Mouse (Mus musculus) stomach, embryonic 16.5 days (tissue): Measurements from ENCODE around the gene Acly. TPM values are rescaled to one million over a fixed set of nuclear protein-coding genes. Genes with fewer than 3 reads are reported as not detected.

ENCODE experiments used
- ATAC-seq: fragments of 200-750 bp; cut with Nextera tagmentation; 2 replicates; pipeline ENCODE4 v1.8.0; 2017; ENCODE audit warnings: moderate number of reproducible peaks, moderate TSS enrichment; ENCODE audit not compliant: insufficient read depth, low FRiP score
- H3K27ac ChIP-seq: fragments of 300-500 bp; sonication (generic); 2 replicates; pipeline ENCODE4 v1.5.1; 2014; ENCODE audit warnings: low read length
- H3K27me3 ChIP-seq: fragments of 300-500 bp; sonication (generic); 2 replicates; pipeline ENCODE4 v1.6.1; 2014; ENCODE audit warnings: low read length, control low read depth, mixed read lengths; ENCODE audit not compliant: control insufficient read depth, insufficient read depth
- H3K36me3 ChIP-seq: fragments of 300-500 bp; sonication (generic); 2 replicates; pipeline ENCODE4 v1.6.1; 2014; ENCODE audit warnings: low read length; ENCODE audit not compliant: control insufficient read depth, insufficient read depth
- H3K4me1 ChIP-seq: fragments of 300-500 bp; sonication (generic); 2 replicates; pipeline ENCODE4 v1.6.1; 2014; ENCODE audit warnings: low read length, control low read depth, mixed read lengths; ENCODE audit not compliant: control insufficient read depth, insufficient read depth
- H3K4me2 ChIP-seq: fragments of 300-500 bp; sonication (generic); 2 replicates; pipeline ENCODE4 v1.6.1; 2014; ENCODE audit warnings: low read depth, low read length, mixed read lengths
- H3K4me3 ChIP-seq: fragments of 300-500 bp; sonication (generic); replicated peaks from 2 replicates; pipeline ENCODE4 v1.5.1; 2014; ENCODE audit warnings: mild to moderate bottlenecking, low read length
- H3K9ac ChIP-seq: fragments of 300-500 bp; sonication (generic); 2 replicates; pipeline ENCODE4 v1.6.1; 2014; ENCODE audit warnings: low read length
- H3K9me3 ChIP-seq: fragments of 300-500 bp; sonication (generic); replicated peaks from 2 replicates; pipeline ENCODE4 v1.6.1; 2016; ENCODE audit warnings: low read length, control low read depth; ENCODE audit not compliant: control insufficient read depth
- WGBS: fragments of 180-500 bp; shearing (Covaris S2); extraction: QIAGEN DNeasy Blood & Tissue Kit; methylation state at CpG from one replicate; pipeline ENCODE4 v1.1.7; 2014; 5-methylcytosine and 5-hydroxymethylcytosine counted together
- polyA plus RNA-seq: library from polyadenylated mRNA; unstranded; fragments of >200 nt; fragmentation: Nextera tagmentation; extraction: Ambion mirVana; gene quantifications from 2 replicates; pipeline ENCODE4 v1.2.1, GENCODE M21; 2015

Acly gene
- polyA plus RNA-seq, 1 experiment from 2014 or later = 178 TPM

DNA sequence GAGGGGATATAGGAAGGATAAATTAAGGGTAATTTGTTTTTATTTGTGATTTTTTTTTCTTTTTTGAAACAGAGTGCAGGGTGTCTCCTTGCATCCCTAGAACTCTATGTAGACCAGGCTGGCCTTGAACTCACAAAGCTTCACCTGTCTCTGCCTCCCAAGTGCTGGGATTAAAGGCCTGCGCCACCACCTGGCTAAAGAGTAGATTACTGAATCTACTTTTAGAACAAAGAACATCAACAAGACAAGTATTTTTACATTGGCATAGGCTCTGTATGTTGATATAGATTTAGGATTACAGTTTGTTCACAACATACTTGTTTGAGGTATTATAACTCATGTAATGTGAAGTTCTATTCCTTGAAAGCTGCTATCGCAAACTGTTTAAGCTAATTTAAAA, 17.2 kb downstream of the Acly start:
- Histone ChIP-seq H3K36me3 (peaks cover 34% of the 10 kb centered on the region), H3K9ac (no peak overlapping the region), H3K4me3 (no peak overlapping the region), H3K9me3 (no peaks in the 10 kb centered on the region), H3K4me2 (no peak overlapping the region), H3K27me3 (no peaks in the 10 kb centered on the region), H3K4me1 (no peaks in the 10 kb centered on the region), H3K27ac (no peak overlapping the region)
- 90% methylated on average over 2 of the region's 2 CpGs for WGBS
- ATAC-seq = no peak

DNA sequence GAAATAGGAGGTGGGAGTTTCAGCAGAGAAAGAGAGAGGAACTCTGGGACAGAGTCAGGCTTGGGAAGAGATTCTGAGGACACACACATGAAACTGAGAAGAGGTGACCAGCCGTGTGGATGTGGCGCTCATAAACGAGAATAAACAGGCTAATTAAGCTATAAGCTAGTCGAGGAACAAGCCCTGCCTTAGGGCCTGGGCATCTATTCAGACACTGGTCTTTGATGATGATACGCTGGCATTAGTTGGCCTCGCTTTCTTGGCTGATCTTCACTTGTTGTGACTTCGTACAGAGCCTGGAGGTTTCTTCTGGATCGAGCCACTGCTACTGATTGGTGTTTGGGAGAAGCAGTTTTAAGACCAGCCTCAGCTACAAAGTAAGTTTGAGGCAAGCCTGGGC, 21.8 kb downstream of the Acly start:
- Histone ChIP-seq H3K27me3 (no peaks in the 10 kb centered on the region), H3K9ac (no peak overlapping the region), H3K36me3 (peaks cover 28% of the 10 kb centered on the region), H3K4me2 (no peak overlapping the region), H3K9me3 (no peaks in the 10 kb centered on the region), H3K27ac (no peak overlapping the region), H3K4me3 (no peak overlapping the region), H3K4me1 (no peaks in the 10 kb centered on the region)
- WGBS = 94% methylated on average over 8 of the region's 8 CpGs
- no peak for ATAC-seq

DNA sequence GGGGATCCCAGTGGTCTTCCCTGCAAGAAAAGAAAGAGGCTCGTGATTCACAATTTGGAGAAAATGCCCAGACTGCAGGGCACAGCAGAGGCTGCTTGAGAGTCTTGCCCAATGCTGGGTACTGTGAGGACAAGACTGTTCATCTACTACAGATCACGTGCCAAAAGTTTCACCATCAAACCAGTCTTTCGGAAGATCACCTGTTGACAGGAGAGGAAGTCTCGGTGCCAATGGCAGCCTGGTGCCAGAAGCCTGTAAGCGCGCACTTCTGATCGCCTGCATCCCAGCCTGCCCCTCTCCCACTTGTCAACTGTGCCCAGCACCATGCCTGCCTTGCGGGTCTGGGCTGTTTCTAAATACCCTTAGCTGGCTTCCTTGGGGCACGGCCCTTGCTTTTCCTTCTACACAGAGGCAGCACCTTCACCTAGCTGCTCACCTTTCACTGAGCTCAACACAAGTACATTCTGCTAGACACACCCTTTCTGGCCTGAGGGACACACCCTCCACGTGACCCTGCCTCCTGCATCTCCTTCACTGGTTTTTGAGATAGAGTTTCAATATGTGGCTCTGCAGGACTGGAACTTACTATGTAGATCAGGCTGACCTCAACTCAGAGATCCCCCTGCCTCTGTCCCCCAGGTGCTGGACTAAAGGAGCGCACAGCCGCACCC, 22.7 kb downstream of the Acly start:
- Histone ChIP-seq H3K9me3 (no peaks in the 10 kb centered on the region), H3K36me3 (peaks cover 28% of the 10 kb centered on the region), H3K4me1 (no peaks in the 10 kb centered on the region), H3K9ac (no peak overlapping the region), H3K4me3 (no peak overlapping the region), H3K27me3 (no peaks in the 10 kb centered on the region), H3K4me2 (no peak overlapping the region), H3K27ac (no peak overlapping the region)
- 88% methylated on average over 12 of the region's 12 CpGs for WGBS
- peak; percentile 76; the same call in 1 of the 2 replicates for ATAC-seq

DNA sequence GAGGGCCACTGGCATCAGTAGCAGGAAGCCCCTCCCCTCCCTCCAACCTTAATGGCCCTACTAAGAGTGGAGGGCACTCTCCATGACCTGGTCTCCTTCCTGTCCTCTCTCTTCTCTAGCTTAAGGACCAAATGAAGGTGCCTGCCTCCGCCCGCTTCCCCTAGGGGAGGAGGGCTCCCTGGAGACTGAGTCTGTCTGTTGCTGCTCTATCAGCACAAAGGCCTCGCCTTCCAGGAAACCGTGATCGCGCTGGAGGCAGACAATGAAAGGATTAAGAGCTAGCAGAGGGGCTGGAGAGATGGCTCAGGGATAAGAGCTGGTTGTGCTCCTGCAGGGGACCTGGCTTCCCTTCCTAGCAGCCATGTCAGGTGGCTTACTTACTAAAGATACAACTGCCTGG, 26.5 kb downstream of the Acly start:
- Histone ChIP-seq H3K27me3 (no peaks in the 10 kb centered on the region), H3K9me3 (no peaks in the 10 kb centered on the region), H3K4me3 (no peak overlapping the region), H3K4me2 (no peak overlapping the region), H3K36me3 (peaks cover 39% of the 10 kb centered on the region), H3K27ac (no peak overlapping the region), H3K9ac (no peak overlapping the region), H3K4me1 (no peaks in the 10 kb centered on the region)
- WGBS = 49% methylated on average over 6 of the region's 6 CpGs
- ATAC-seq = no peak

DNA sequence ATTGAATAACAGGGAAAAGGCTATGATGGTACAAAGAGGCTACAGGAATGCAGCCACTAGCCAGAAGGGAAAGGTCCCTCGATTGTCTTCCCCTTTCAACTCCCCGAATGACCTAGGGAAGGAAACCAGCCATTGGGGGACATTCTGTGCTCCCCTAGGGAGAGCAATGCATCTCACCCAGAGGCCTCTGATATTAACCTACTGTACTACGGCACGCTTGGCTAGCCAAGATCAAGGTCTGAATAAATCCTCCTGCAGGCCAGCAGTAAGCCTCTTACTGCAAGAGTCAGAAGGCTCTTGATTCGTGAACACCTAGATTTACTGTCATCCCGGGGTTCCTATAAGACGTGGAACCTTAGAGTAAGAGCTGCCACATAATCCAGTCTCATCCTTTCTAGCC, 27.1 kb downstream of the Acly start:
- Histone ChIP-seq H3K4me1 (no peaks in the 10 kb centered on the region), H3K9me3 (no peaks in the 10 kb centered on the region), H3K4me3 (no peak overlapping the region), H3K9ac (no peak overlapping the region), H3K27me3 (no peaks in the 10 kb centered on the region), H3K27ac (no peak overlapping the region), H3K4me2 (no peak overlapping the region), H3K36me3 (peaks cover 41% of the 10 kb centered on the region)
- 87% methylated on average over 7 of the region's 7 CpGs for WGBS
- ATAC-seq = no peak

DNA sequence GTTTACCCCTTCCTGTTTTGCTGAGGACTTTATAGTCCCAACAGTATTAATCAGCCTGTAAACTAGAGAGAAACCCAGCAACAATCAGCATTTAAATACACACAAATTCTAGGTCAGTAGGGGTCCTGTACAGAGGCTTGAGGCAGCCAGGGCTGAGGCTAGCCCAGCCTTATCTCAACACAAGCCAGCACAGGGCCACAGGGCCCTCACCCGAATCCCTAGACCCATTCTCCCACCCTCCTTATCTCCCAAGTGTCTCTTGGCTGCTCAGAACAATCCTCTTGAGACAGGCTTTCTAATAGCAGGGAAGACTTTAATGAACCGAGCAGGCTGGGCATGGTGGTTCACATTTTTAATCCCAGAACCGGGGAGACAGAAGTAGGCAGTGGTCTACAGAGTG, 27.6 kb downstream of the Acly start:
- WGBS = 82% methylated on average over 3 of the region's 3 CpGs
- no peak overlapping the region for H3K27ac ChIP-seq
- H3K36me3 ChIP-seq = peaks cover 37% of the 10 kb centered on the region
- ATAC-seq = no peak
- no peak overlapping the region for H3K9ac ChIP-seq
- no peaks in the 10 kb centered on the region for H3K27me3 ChIP-seq
- H3K4me2 ChIP-seq = no peak overlapping the region
- H3K9me3 ChIP-seq = no peaks in the 10 kb centered on the region
- no peaks in the 10 kb centered on the region for H3K4me1 ChIP-seq
- H3K4me3 ChIP-seq = no peak overlapping the region

DNA sequence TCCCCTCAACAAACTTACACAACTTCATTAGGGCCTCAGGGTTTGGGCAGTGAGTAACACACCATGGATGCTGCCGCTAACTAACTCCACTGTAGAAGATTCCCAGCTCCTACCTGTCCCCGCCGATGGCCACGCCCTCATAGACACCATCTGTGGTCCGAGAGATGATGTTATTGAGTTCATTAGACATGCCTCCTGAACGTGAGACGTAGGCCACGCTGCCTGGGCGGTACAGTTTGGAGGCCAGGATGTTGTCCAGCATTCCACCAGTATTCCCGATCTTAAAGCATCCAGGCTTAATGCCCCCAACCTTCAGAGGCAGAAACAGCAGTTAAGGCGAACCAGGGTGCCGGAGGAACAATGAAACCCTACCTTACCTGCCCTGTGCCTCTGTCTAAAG, 34.0 kb downstream of the Acly start:
- no peaks in the 10 kb centered on the region for H3K27me3 ChIP-seq
- no peaks in the 10 kb centered on the region for H3K9me3 ChIP-seq
- H3K4me2 ChIP-seq = no peak overlapping the region
- H3K9ac ChIP-seq = no peak overlapping the region
- no peak overlapping the region for H3K27ac ChIP-seq
- H3K4me3 ChIP-seq = no peak overlapping the region
- 92% methylated on average over 12 of the region's 12 CpGs for WGBS
- H3K4me1 ChIP-seq = no peaks in the 10 kb centered on the region
- no peak for ATAC-seq
- H3K36me3 ChIP-seq = peaks cover 45% of the 10 kb centered on the region

DNA sequence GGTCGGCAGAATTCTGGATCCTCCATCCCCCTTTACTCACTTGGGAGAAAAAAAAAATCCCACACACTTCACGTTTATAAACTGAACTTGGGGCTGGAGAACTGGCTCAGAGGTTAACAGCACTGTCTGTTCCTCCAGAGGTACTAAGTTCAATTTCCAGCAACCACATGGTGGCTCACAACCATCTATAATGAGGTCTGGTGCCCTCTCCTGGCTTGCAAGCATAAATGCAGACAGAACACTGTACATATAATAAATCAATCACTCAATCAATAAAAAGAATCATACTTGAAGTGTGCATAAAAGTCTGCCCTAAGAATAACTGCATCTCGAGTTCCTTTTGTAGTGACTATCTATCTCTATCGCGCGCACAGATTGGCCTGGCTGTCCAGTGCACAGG, 36.8 kb downstream of the Acly start:
- Histone ChIP-seq H3K4me1 (no peaks in the 10 kb centered on the region), H3K27ac (no peak overlapping the region), H3K9ac (no peak overlapping the region), H3K27me3 (no peaks in the 10 kb centered on the region), H3K4me2 (no peak overlapping the region), H3K4me3 (no peak overlapping the region), H3K9me3 (no peaks in the 10 kb centered on the region), H3K36me3 (peaks cover 39% of the 10 kb centered on the region)
- 86% methylated on average over 6 of the region's 6 CpGs for WGBS
- no peak for ATAC-seq

DNA sequence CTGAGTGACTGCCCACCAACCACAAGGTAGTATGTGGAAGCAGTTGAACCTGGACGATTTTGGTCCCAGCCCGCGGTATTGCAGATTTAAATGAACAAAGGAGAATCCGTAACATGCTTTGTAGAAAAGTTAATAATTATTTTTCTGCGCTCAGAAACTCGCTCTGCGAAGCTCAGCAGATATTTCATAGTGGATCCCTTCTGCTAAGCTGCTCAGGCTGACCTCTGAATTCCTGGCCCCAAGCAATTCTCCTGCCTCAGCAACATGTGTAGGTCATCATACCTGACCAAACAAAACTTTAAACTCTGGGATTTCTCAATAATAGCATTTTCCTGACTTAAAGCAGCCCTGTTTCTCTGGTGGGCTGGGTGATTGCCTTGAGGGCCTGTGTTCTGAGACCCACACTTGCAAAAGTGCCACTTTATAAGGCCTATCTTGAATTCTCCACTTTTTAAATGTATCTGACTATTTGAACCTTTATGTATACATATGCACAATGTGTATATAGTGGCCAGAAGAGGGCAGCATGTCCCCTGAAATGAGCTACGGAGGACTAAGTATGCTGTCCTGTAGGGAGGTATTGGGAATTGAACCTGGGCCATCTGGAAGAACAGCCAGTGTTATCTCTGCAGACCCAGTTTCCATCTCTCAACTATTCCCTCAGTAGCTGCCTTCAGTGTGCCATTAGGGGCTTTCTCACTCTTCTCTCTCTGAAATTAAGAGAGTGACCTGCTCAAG, 41.8 kb downstream of the Acly start:
- H3K27me3 ChIP-seq = no peaks in the 10 kb centered on the region
- no peak overlapping the region for H3K4me2 ChIP-seq
- H3K36me3 ChIP-seq = peaks cover 22% of the 10 kb centered on the region
- 84% methylated on average over 8 of the region's 8 CpGs for WGBS
- no peak overlapping the region for H3K9ac ChIP-seq
- no peak; the same call in 1 of the 2 replicates for ATAC-seq
- H3K27ac ChIP-seq = no peak overlapping the region
- H3K9me3 ChIP-seq = no peaks in the 10 kb centered on the region
- H3K4me3 ChIP-seq = no peak overlapping the region
- no peaks in the 10 kb centered on the region for H3K4me1 ChIP-seq
